Mouse (Mus musculus): Measurements from ENCODE around the gene Btnl9. TPM values are rescaled to one million over a fixed set of nuclear protein-coding genes. Genes with fewer than 3 reads are reported as not detected.

Gene Btnl9
- polyA plus RNA-seq, 1 experiment, result not detected

DNA sequence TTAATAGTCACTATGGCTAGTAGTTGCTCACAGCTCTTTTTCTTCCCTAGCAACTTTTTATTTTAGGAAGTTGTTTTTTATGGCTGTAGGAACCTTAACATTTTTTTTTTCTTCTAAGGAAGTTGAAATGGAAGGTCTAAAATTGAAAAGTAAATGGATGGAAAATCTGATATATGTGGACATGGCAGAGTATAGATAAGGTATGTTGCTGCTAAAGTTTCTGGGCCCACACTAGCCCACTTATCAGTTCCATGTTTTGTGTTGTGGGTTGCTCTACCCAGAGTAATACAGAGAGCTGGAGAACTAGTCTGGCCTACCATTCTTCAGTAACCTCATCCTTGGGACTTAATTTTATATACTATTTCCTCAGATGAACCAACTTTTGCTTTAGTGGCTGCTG is 25.6 kb upstream of the Btnl9 start:
- peaks cover 64% of the 10 kb centered on the region for H3K79me2 ChIP-seq (ENCODE audit: control insufficient read depth, insufficient read depth)
- TF ChIP-seq USF1 (IDR thresholded peaks at IDR 0.05; ENCODE audit: low read depth) (no peak), CEBPB (IDR thresholded peaks at IDR 0.05; ENCODE audit: low read depth) (no peak), MAX (IDR thresholded peaks at IDR 0.05) (no peak), MYOD1 (IDR thresholded peaks at IDR 0.05; ENCODE audit: control insufficient read depth, insufficient read length, low read depth) (no peak), CTCF (IDR thresholded peaks at IDR 0.05; ENCODE audit: control insufficient read depth, insufficient read depth, insufficient read length) (no peak), FOSL1 (IDR thresholded peaks at IDR 0.05; ENCODE audit: insufficient read depth, low read length, poor library complexity, severe bottlenecking) (no peak), MYOG (IDR thresholded peaks at IDR 0.05; ENCODE audit: control insufficient read depth, extremely low read depth, insufficient read length) (no peak)
- H3ac ChIP-seq (ENCODE audit: control insufficient read depth, insufficient read length, low read depth), result no peak overlapping the region
- no peaks in the 10 kb centered on the region for H3K27me3 ChIP-seq (ENCODE audit: control insufficient read depth, insufficient read depth, insufficient read length)
- H3K79me3 ChIP-seq (ENCODE audit: low read depth), result peaks cover 49% of the 10 kb centered on the region
- peaks cover 87% of the 10 kb centered on the region for H3K36me3 ChIP-seq (ENCODE audit: control insufficient read depth, insufficient read depth)
- H3K4me3 ChIP-seq (ENCODE audit: insufficient read depth, poor library complexity, severe bottlenecking), result no peak overlapping the region

DNA sequence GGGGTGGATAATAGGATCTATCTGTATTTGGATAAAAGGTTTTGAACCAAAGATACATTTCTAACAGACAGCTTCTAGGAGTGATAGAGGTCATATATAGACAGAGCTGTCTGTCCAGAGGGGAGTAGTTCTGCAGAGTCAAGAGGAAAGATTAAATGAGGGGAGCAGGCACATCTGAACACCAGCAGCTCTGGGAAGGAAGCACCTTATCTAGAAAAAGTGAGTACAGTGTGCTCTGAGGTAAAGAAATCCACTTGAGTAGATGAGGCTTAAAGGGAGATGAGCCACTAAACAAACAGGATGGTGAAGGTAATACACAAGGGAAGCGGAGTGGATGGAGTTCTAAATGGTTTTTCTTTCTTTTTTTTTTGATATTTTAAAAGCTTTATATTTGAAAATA is 20.5 kb upstream of the Btnl9 start:
- TF ChIP-seq MYOD1 (IDR thresholded peaks at IDR 0.05; ENCODE audit: control insufficient read depth, insufficient read length, low read depth) (no peak), USF1 (IDR thresholded peaks at IDR 0.05; ENCODE audit: low read depth) (no peak), CEBPB (IDR thresholded peaks at IDR 0.05; ENCODE audit: low read depth) (no peak)
- Histone ChIP-seq H3K79me2 (ENCODE audit: control insufficient read depth, insufficient read depth) (peaks cover 97% of the 10 kb centered on the region), H3K79me3 (ENCODE audit: low read depth) (peaks cover 80% of the 10 kb centered on the region), H3K4me3 (ENCODE audit: insufficient read depth, poor library complexity, severe bottlenecking) (no peak overlapping the region), H3K27me3 (ENCODE audit: control insufficient read depth, insufficient read depth, insufficient read length) (no peaks in the 10 kb centered on the region), H3ac (ENCODE audit: control insufficient read depth, insufficient read length, low read depth) (no peak overlapping the region), H3K36me3 (ENCODE audit: control insufficient read depth, insufficient read depth) (peaks cover 51% of the 10 kb centered on the region)

- H3K79me3 ChIP-seq (ENCODE audit: low read depth), result peaks cover 67% of the 10 kb centered on the region
- TF ChIP-seq CEBPB (IDR thresholded peaks at IDR 0.05; ENCODE audit: low read depth), result no peak
- TF ChIP-seq MYOG (IDR thresholded peaks at IDR 0.05; ENCODE audit: control insufficient read depth, extremely low read depth, insufficient read length), result no peak
- TF ChIP-seq CTCF (IDR thresholded peaks at IDR 0.05; ENCODE audit: control insufficient read depth, insufficient read depth, insufficient read length), result no peak
- no peak for TF ChIP-seq USF1 (IDR thresholded peaks at IDR 0.05; ENCODE audit: low read depth)
- TF ChIP-seq MAX (IDR thresholded peaks at IDR 0.05), result no peak
- no peak for TF ChIP-seq FOSL1 (IDR thresholded peaks at IDR 0.05; ENCODE audit: insufficient read depth, low read length, poor library complexity, severe bottlenecking)
- TF ChIP-seq MYOD1 (IDR thresholded peaks at IDR 0.05; ENCODE audit: control insufficient read depth, insufficient read length, low read depth), result no peak
Measured at GRCm38 (mm10) chr11:49205080-49205590, 18.2 kb upstream of the Btnl9 start.

DNA sequence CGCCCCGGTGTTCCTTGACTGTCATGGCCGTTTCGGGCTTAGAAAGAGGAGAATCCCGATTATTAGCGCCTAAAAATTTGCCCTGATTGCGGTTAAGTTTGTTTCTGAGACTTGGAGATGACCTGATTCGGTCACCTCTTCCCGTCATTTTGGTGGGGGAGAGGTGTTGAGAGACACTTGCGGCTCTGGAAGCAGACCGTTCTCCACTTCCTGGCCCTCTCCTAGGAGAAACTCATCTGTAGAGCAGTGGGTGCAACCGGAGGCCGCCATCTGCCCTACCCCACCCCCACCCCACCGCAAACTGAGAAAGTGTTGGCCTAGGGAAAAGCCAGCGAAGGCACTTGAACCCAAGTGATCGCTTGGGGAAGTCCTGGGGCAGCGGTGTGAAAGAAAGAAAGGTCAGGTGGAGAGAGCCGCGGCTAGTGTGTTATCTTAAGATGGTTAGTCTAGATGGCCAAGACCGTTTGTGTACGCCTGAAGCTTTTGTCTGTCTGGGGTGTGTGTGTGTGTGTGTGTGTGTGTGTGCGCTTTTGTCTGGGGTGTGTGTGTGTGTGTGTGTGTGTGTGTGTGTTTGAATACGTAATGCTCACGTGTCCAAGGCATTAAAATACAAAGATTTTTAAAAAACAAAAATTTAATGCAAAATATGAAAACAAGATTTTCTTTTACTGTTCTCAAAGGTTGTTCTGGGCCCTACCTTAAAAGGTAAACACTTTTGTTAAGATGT is 17.0 kb upstream of the Btnl9 start:
- Histone ChIP-seq H3ac (ENCODE audit: control insufficient read depth, insufficient read length, low read depth) (peak overlapping the region; percentile 89), H3K36me3 (ENCODE audit: control insufficient read depth, insufficient read depth) (peaks cover 25% of the 10 kb centered on the region), H3K4me3 (ENCODE audit: insufficient read depth, poor library complexity, severe bottlenecking) (peak overlapping the region; percentile 68), H3K27me3 (ENCODE audit: control insufficient read depth, insufficient read depth, insufficient read length) (no peaks in the 10 kb centered on the region), H3K79me2 (ENCODE audit: control insufficient read depth, insufficient read depth) (peaks cover 72% of the 10 kb centered on the region), H3K79me3 (ENCODE audit: low read depth) (peaks cover 55% of the 10 kb centered on the region)
- TF ChIP-seq USF1 (IDR thresholded peaks at IDR 0.05; ENCODE audit: low read depth) (peak; percentile 82), MYOG (IDR thresholded peaks at IDR 0.05; ENCODE audit: control insufficient read depth, extremely low read depth, insufficient read length) (no peak)

More at GRCm38 (mm10) chr11:49205080-49205590, 18.2 kb upstream of the Btnl9 start:
- Histone ChIP-seq H3K79me2 (ENCODE audit: control insufficient read depth, insufficient read depth) (peaks cover 84% of the 10 kb centered on the region), H3K4me3 (ENCODE audit: insufficient read depth, poor library complexity, severe bottlenecking) (peak overlapping the region; percentile 68), H3K27me3 (ENCODE audit: control insufficient read depth, insufficient read depth, insufficient read length) (no peaks in the 10 kb centered on the region), H3ac (ENCODE audit: control insufficient read depth, insufficient read length, low read depth) (peak overlapping the region; percentile 3), H3K36me3 (ENCODE audit: control insufficient read depth, insufficient read depth) (peaks cover 31% of the 10 kb centered on the region)

DNA sequence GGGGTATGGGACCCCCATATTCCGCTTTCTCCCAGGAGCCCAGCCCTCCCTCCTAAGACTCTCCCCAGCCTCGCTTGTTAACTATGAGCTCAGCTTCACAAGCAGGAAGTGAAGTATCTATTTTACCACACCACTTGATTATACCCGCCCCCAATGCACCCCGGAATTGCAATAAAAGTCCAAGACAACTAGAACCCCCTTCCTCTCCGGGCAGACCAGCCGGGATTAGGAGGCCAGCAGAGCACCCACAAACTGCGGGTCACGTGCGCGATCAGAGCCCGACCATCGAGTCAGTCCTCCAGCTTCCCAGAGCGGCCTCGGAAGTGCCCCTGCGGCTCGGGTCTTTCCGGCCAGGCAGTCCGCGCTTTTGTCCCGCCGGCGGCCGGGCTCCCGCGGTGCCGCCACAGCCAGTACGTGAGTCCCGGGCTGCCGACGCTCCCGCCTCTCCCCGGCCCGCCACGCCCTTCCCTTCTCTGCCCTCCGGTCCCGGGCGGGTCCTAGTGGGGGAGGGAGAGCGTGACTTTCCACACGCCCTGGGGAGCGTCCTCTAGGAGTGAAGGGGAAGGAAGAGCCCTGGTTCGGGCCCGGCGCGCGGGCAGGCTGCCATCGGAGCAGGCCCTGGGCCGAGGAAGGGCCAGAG is 16.3 kb upstream of the Btnl9 start, which contains the start of gene Zfp62:
Gene Zfp62, plus strand, starts transcription at position 164 of the 640 bp plus-strand sequence.
- no peaks in the 10 kb centered on the region for H3K27me3 ChIP-seq (ENCODE audit: control insufficient read depth, insufficient read depth, insufficient read length)
- peaks cover 48% of the 10 kb centered on the region for H3K79me3 ChIP-seq (ENCODE audit: low read depth)
- H3ac ChIP-seq (ENCODE audit: control insufficient read depth, insufficient read length, low read depth), result peak within 1 kb of the TSS; percentile 89
- H3K36me3 ChIP-seq (ENCODE audit: control insufficient read depth, insufficient read depth), result peaks cover 19% of the 10 kb centered on the region
- TF ChIP-seq CEBPB (IDR thresholded peaks at IDR 0.05; ENCODE audit: low read depth) (no peak), MAX (IDR thresholded peaks at IDR 0.05) (peak; percentile 77), FOSL1 (IDR thresholded peaks at IDR 0.05; ENCODE audit: insufficient read depth, low read length, poor library complexity, severe bottlenecking) (no peak), CTCF (IDR thresholded peaks at IDR 0.05; ENCODE audit: control insufficient read depth, insufficient read depth, insufficient read length) (no peak), MYOD1 (IDR thresholded peaks at IDR 0.05; ENCODE audit: control insufficient read depth, insufficient read length, low read depth) (no peak), USF1 (IDR thresholded peaks at IDR 0.05; ENCODE audit: low read depth) (peak; percentile 97), MYOG (IDR thresholded peaks at IDR 0.05; ENCODE audit: control insufficient read depth, extremely low read depth, insufficient read length) (no peak)
- peaks cover 65% of the 10 kb centered on the region for H3K79me2 ChIP-seq (ENCODE audit: control insufficient read depth, insufficient read depth)
- peak within 1 kb of the TSS; percentile 68 for H3K4me3 ChIP-seq (ENCODE audit: insufficient read depth, poor library complexity, severe bottlenecking)

All from C2C12 (cell line).